Mouse (Mus musculus) intestine, embryonic 14.5 days (tissue): ENCODE measurements at regions not wholly inside any gene's neighbourhood (a gene's known extent, or its start where the extent isn't known, plus 50 kb on each side); places are given as distances from the start of the nearest gene placed in this dataset.
A peak's percentile ranks its signal among the peaks of the same experiment; 100 is the strongest.

Experiments
- ATAC-seq: fragments of 200-750 bp; cut with Nextera tagmentation; replicated peaks from 2 replicates; pipeline ENCODE4 v1.8.0; 2017; ENCODE audit warnings: low read depth, moderate number of reproducible peaks, moderate TSS enrichment, moderate library complexity; ENCODE audit not compliant: low FRiP score, low TSS enrichment
- DNase-seq: peaks from one replicate; pipeline ENCODE4 v3.0.0-alpha.2; 2018; ENCODE audit warnings: low spot score
- H3K27ac ChIP-seq: fragments of 300-500 bp; sonication (generic); 2 replicates; pipeline ENCODE4 v1.5.1; 2014; ENCODE audit warnings: low read depth, mild to moderate bottlenecking, control low read depth
- H3K27me3 ChIP-seq: fragments of 300-500 bp; sonication (generic); replicated peaks from 2 replicates; pipeline ENCODE4 v1.6.1; 2014; ENCODE audit warnings: low read length, control low read depth; ENCODE audit not compliant: control insufficient read depth, insufficient read depth
- H3K36me3 ChIP-seq: fragments of 300-500 bp; sonication (generic); 2 replicates; pipeline ENCODE4 v1.6.1; 2014; ENCODE audit warnings: low read length, control low read depth; ENCODE audit not compliant: control insufficient read depth, insufficient read depth
- H3K4me1 ChIP-seq: fragments of 300-500 bp; sonication (generic); replicated peaks from 2 replicates; pipeline ENCODE4 v1.6.1; 2014; ENCODE audit warnings: low read length, control low read depth, mixed read lengths; ENCODE audit not compliant: control insufficient read depth, insufficient read depth
- H3K4me2 ChIP-seq: fragments of 300-500 bp; sonication (generic); 2 replicates; pipeline ENCODE4 v1.6.1; 2014; ENCODE audit warnings: low read length
- H3K4me3 ChIP-seq: fragments of 300-500 bp; sonication (generic); 2 replicates; pipeline ENCODE4 v1.5.1; 2014; ENCODE audit warnings: low read depth, low read length, control low read depth, mixed read lengths
- H3K9ac ChIP-seq: fragments of 300-500 bp; sonication (generic); 2 replicates; pipeline ENCODE4 v1.6.1; 2014; ENCODE audit warnings: mild to moderate bottlenecking, low read length
- H3K9me3 ChIP-seq: fragments of 300-500 bp; sonication (generic); 2 replicates; pipeline ENCODE4 v1.6.1; 2016; ENCODE audit warnings: low read length, control low read depth; ENCODE audit not compliant: control insufficient read depth
- WGBS: fragments of 180-500 bp; shearing (Covaris S2); extraction: QIAGEN DNeasy Blood & Tissue Kit; methylation state at CpG from one replicate; pipeline ENCODE4 v1.1.7; 2014; 5-methylcytosine and 5-hydroxymethylcytosine counted together

GRCm38 (mm10) chr15:95714408-95714807, 58.6 kb upstream of the Dbx2 start:
- 81% methylated on average over 3 of the region's 3 CpGs for whole genome bisulfite sequencing

GRCm38 (mm10) chr15:95715941-95716340, 60.2 kb upstream of the Dbx2 start:
- Histone ChIP-seq H3K4me1 (no peaks in the 10 kb centered on the region), H3K27ac (no peak overlapping the region), H3K27me3 (no peaks in the 10 kb centered on the region), H3K9ac (no peak overlapping the region), H3K9me3 (no peaks in the 10 kb centered on the region), H3K4me2 (no peak overlapping the region), H3K4me3 (no peak overlapping the region), H3K36me3 (no peaks in the 10 kb centered on the region)
- WGBS: 85% methylated on average over 9 of the region's 9 CpGs
- ATAC-seq (no peak), DNase-seq (no peak)

More at GRCm38 (mm10) chr15:95714408-95714807, 58.6 kb upstream of the Dbx2 start:
- DNase-seq: no peak
- Histone ChIP-seq H3K27me3 (no peaks in the 10 kb centered on the region), H3K27ac (no peak overlapping the region), H3K36me3 (no peaks in the 10 kb centered on the region), H3K4me3 (no peak overlapping the region), H3K9me3 (no peaks in the 10 kb centered on the region), H3K4me2 (no peak overlapping the region), H3K9ac (no peak overlapping the region), H3K4me1 (no peaks in the 10 kb centered on the region)
- ATAC-seq: no peak

- no peaks in the 10 kb centered on the region for H3K36me3 ChIP-seq
- no peaks in the 10 kb centered on the region for H3K27me3 ChIP-seq
- no peak overlapping the region for H3K27ac ChIP-seq
- H3K4me1 ChIP-seq: no peaks in the 10 kb centered on the region
- no peak overlapping the region for H3K9ac ChIP-seq
- H3K9me3 ChIP-seq: no peaks in the 10 kb centered on the region
- DNase-seq: no peak
- ATAC-seq: no peak
- no peak overlapping the region for H3K4me3 ChIP-seq
- 45% methylated on average over 7 of the region's 7 CpGs for WGBS
- H3K4me2 ChIP-seq: no peak overlapping the region
Measured at GRCm38 (mm10) chr15:95723699-95724098, 66.9 kb upstream of the Ano6 start.

DNA sequence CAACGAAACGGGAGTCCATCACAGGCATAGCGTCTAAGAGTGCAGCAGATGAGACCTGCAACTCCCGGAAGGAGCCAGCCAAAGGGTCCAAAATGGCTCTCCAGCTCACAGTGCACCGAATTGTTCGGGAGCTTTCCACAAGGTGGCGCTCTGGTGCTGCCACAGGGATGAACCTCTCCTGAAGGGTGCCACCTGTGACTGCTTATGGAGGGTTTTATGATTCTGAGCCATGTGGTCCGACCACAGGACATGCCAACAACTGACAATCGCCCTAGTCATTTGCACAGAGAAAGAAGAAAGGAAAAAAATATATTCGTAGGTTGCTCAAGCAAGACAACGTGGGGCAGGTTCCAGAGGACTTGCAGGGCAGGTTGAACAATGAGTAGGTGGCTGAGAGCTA, 64.8 kb upstream of the Ano6 start:
- H3K4me3 ChIP-seq: no peak overlapping the region
- ATAC-seq: peak; percentile 79; the same call in 1 of the 2 replicates
- whole genome bisulfite sequencing: 38% methylated on average over 11 of the region's 11 CpGs
- no peaks in the 10 kb centered on the region for H3K27me3 ChIP-seq
- no peaks in the 10 kb centered on the region for H3K36me3 ChIP-seq
- DNase-seq: peak; percentile 83
- H3K27ac ChIP-seq: no peak overlapping the region
- no peak overlapping the region for H3K4me2 ChIP-seq
- no peak overlapping the region for H3K9ac ChIP-seq
- no peaks in the 10 kb centered on the region for H3K9me3 ChIP-seq
- H3K4me1 ChIP-seq: no peaks in the 10 kb centered on the region

DNA sequence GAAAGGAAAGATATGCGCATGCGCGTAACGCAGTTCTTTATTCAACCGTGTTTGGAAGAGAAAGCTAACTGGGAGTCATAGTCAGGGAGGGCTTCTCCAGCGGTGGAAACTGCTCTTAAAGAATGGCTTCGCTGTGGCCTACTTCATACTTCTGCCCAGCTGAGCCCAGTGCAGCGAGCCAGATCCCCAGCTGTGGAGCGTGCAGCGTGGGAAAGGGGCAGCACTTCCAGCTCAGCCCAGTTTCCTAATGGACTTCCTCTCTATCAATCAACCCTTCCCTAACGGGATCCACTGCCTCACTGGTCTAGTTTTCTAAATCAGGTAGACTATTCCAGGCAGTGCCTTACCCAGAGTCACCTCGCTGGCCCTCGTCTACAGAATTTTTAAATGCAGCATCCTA, 64.1 kb upstream of the Ano6 start:
- DNase-seq (no peak), ATAC-seq (no peak)
- Histone ChIP-seq H3K27me3 (no peaks in the 10 kb centered on the region), H3K36me3 (no peaks in the 10 kb centered on the region), H3K4me3 (no peak overlapping the region), H3K27ac (no peak overlapping the region), H3K9me3 (no peaks in the 10 kb centered on the region), H3K4me2 (no peak overlapping the region), H3K4me1 (no peaks in the 10 kb centered on the region), H3K9ac (no peak overlapping the region)
- 72% methylated on average over 13 of the region's 13 CpGs for WGBS

- Histone ChIP-seq H3K36me3 (no peaks in the 10 kb centered on the region), H3K4me3 (no peak overlapping the region), H3K9ac (no peak overlapping the region), H3K9me3 (no peaks in the 10 kb centered on the region), H3K27me3 (no peaks in the 10 kb centered on the region), H3K27ac (no peak overlapping the region), H3K4me2 (no peak overlapping the region), H3K4me1 (no peaks in the 10 kb centered on the region)
- DNase-seq (no peak), ATAC-seq (no peak)
- 91% methylated on average over 1 of the region's 1 CpGs for WGBS
Measured at GRCm38 (mm10) chr15:95735746-95736145, 54.9 kb upstream of the Ano6 start.
